Mouse (Mus musculus) hindbrain, postnatal 0 days (tissue): ENCODE data around the gene Fbxl12. TPM values are rescaled to one million over a fixed set of nuclear protein-coding genes. Genes with fewer than 3 reads are reported as not detected.
A peak's percentile ranks its signal among the peaks of the same experiment; 100 is the strongest.

Experiments
- ATAC-seq: fragments of 200-750 bp; cut with Nextera tagmentation; 2 replicates; pipeline ENCODE4 v1.8.0; 2017; ENCODE audit warnings: mild to moderate bottlenecking, moderate TSS enrichment, moderate library complexity
- DNase-seq: peaks from one replicate; pipeline ENCODE4 v3.0.0-alpha.2; 2015; ENCODE audit warnings: low spot score
- H3K27ac ChIP-seq: fragments of 300-500 bp; sonication (generic); 2 replicates; pipeline ENCODE4 v1.5.1; 2014; ENCODE audit warnings: mild to moderate bottlenecking
- H3K27me3 ChIP-seq: fragments of 300-500 bp; sonication (generic); 2 replicates; pipeline ENCODE4 v1.6.1; 2014; ENCODE audit warnings: low read length, mixed read lengths; ENCODE audit not compliant: insufficient read depth
- H3K36me3 ChIP-seq: fragments of 300-500 bp; sonication (generic); 2 replicates; pipeline ENCODE4 v1.6.1; 2014; ENCODE audit warnings: low read length, mixed read lengths; ENCODE audit not compliant: insufficient read depth
- H3K4me1 ChIP-seq: fragments of 300-500 bp; sonication (generic); 2 replicates; pipeline ENCODE4 v1.6.1; 2014; ENCODE audit warnings: antibody characterized with exemption, low read length, mixed read lengths; ENCODE audit not compliant: insufficient read depth
- H3K4me2 ChIP-seq: fragments of 300-500 bp; sonication (generic); 2 replicates; pipeline ENCODE4 v1.6.1; 2014; ENCODE audit warnings: low read depth, mild to moderate bottlenecking, low read length, moderate library complexity, mixed read lengths
- H3K4me3 ChIP-seq: fragments of 300-500 bp; sonication (generic); 2 replicates; pipeline ENCODE4 v1.5.1; 2014; ENCODE audit warnings: low read length
- H3K9ac ChIP-seq: fragments of 300-500 bp; sonication (generic); replicated peaks from 2 replicates; pipeline ENCODE4 v1.6.1; 2014; ENCODE audit warnings: mild to moderate bottlenecking, low read length, moderate library complexity, mixed read lengths
- H3K9me3 ChIP-seq: fragments of 300-500 bp; sonication (generic); 2 replicates; pipeline ENCODE4 v1.6.1; 2016; ENCODE audit warnings: low read length, mixed read lengths
- CTCF ChIP-seq: IDR thresholded peaks from 2 replicates; pipeline ENCODE4 v1.5.1; 2016; ENCODE audit warnings: antibody characterized with exemption, control low read depth, low read depth
- WGBS: fragments of 180-500 bp; shearing (Covaris S2); extraction: QIAGEN DNeasy Blood & Tissue Kit; methylation state at CpG from one replicate; pipeline ENCODE4 v1.1.7; 2014; 5-methylcytosine and 5-hydroxymethylcytosine counted together
- polyA plus RNA-seq: library from polyadenylated mRNA; unstranded; fragments of >200 nt; fragmentation: Nextera tagmentation; extraction: Ambion mirVana; gene quantifications from 2 replicates; pipeline ENCODE4 v1.2.1, GENCODE M21; 2015
- total RNA-seq: library from RNA; depleted of rRNA; stranded (reverse); fragments of >200 nt; gene quantifications from 2 replicates; pipeline ENCODE4 v1.2.3, GENCODE M21; 2014

Fbxl12 gene
- total and polyA plus RNA-seq, 2 experiments from 2014 or later, result 11.4 to 18.8 TPM

DNA sequence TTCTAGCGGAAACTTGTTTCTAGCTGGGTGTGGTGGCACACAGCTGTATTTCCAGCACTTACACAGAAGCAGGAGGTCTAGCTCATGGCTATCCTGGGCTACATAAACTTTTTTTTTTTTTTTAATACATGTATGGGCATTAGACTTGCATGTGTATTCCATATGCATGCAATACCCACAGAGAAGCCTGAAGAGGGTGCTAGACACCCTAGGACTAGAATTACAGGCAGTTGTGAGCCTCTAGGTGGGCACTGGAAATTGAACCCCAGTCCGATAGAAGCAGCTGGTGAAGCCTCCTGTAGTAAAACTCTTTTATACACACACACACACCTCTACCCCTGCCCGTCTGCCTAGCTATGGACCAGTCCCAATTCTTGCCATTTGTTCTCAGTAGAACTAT lies 9.3 kb upstream of the Fbxl12 start:
- peak; percentile 24; the same call in 1 of the 2 replicates for TF ChIP-seq CTCF
- no peak overlapping the region for H3K4me3 ChIP-seq
- no peak overlapping the region for H3K27ac ChIP-seq
- 91% methylated on average over 3 of the region's 3 CpGs for WGBS
- H3K36me3 ChIP-seq, result peaks cover 26% of the 10 kb centered on the region
- no peak for ATAC-seq
- H3K27me3 ChIP-seq, result no peaks in the 10 kb centered on the region
- H3K9ac ChIP-seq, result no peak overlapping the region
- no peaks in the 10 kb centered on the region for H3K9me3 ChIP-seq
- peaks cover 18% of the 10 kb centered on the region for H3K4me1 ChIP-seq
- no peak overlapping the region; the same call in 1 of the 2 replicates for H3K4me2 ChIP-seq
- DNase-seq, result no peak

GRCm38 (mm10) chr9:20652260-20652658 lies 7.7 kb upstream of the Fbxl12 start:
- 0% methylated on average over 25 of the region's 25 CpGs for WGBS
- H3K9ac ChIP-seq, result peak overlapping the region; percentile 79
- peaks cover 15% of the 10 kb centered on the region for H3K36me3 ChIP-seq
- ATAC-seq (peak; percentile 11; the same call in 1 of the 2 replicates), DNase-seq (peak; percentile 21)
- no peaks in the 10 kb centered on the region for H3K9me3 ChIP-seq
- no peaks in the 10 kb centered on the region for H3K27me3 ChIP-seq
- peaks cover 18% of the 10 kb centered on the region for H3K4me1 ChIP-seq
- peak overlapping the region; percentile 66; the same call in 1 of the 2 replicates for H3K27ac ChIP-seq
- H3K4me3 ChIP-seq, result peak overlapping the region; percentile 81
- no peak; the same call in 1 of the 2 replicates for TF ChIP-seq CTCF
- H3K4me2 ChIP-seq, result peak overlapping the region; percentile 70

- peaks cover 15% of the 10 kb centered on the region for H3K36me3 ChIP-seq
- peak within 1 kb of the TSS; percentile 70 for H3K4me2 ChIP-seq
- H3K27ac ChIP-seq, result peak within 1 kb of the TSS; percentile 66
- H3K4me3 ChIP-seq, result peak within 1 kb of the TSS; percentile 81
- ATAC-seq, result peak; percentile 99
- under 1% methylated on average over 44 of the region's 45 CpGs for WGBS
- H3K9me3 ChIP-seq, result no peaks in the 10 kb centered on the region
- H3K4me1 ChIP-seq, result peaks cover 18% of the 10 kb centered on the region
- DNase-seq, result peak; percentile 99
- H3K27me3 ChIP-seq, result no peaks in the 10 kb centered on the region
- TF ChIP-seq CTCF, result peak; percentile 5; the same call in 1 of the 2 replicates
- H3K9ac ChIP-seq, result peak within 1 kb of the TSS; percentile 79
These were observed 7.2 kb upstream of the Fbxl12 start, which contains the start of gene Pin1 for GRCm38 (mm10) chr9:20651602-20652259. Gene Pin1, plus strand, starts transcription at chr9:20652095.

DNA sequence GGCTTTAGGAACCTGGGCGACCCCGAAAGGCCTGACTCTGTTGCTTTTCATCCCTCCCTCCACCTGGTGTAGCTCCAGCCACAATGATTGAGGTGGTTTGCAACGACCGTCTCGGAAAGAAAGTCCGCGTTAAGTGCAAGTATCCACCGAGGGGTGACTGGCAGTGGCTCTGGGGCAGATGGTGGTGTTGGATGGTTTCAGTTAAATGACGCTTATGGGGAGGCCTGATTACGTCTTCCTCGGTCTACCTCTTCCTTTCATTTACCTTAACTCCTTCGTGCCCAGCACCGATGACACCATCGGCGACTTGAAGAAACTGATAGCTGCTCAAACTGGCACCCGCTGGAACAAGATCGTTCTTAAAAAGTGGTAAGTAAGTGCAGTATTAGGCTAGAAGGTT lies 554 bp upstream of the Fbxl12 start:
- DNase-seq (peak; percentile 25), ATAC-seq (no peak)
- H3K27me3 ChIP-seq, result no peaks in the 10 kb centered on the region
- H3K9me3 ChIP-seq, result no peaks in the 10 kb centered on the region
- peak overlapping the region; percentile 64 for H3K4me3 ChIP-seq
- no peak for TF ChIP-seq CTCF
- H3K4me1 ChIP-seq, result peaks cover 8% of the 10 kb centered on the region
- H3K4me2 ChIP-seq, result peak overlapping the region; percentile 91
- H3K36me3 ChIP-seq, result peaks cover 11% of the 10 kb centered on the region; the same call in 1 of the 2 replicates
- peak overlapping the region; percentile 86 for H3K27ac ChIP-seq
- 4% methylated on average over 17 of the region's 17 CpGs for WGBS
- peak overlapping the region; percentile 83 for H3K9ac ChIP-seq

DNA sequence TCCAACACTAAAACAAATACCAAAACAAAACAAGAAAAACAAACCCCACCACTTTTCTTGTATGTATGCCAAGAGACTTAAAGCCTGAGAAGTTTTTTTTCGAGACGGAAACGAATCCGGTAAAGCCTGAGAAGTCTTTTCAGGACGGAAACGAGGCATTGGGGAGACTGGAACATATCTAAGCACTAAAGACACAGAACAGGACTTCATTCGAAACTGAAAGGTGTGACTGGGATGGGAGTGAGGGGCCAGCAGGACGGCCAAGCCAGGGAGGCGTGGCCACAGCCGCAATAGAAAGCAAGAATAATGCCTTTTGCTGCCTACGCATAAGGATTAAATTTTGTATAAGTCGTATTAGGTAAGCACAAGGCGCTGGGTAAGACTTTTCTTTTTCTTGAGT lies 786 bp downstream of the Fbxl12 start:
- Histone ChIP-seq H3K27me3 (no peaks in the 10 kb centered on the region), H3K4me3 (peak overlapping the region; percentile 64), H3K36me3 (peaks cover 8% of the 10 kb centered on the region), H3K9me3 (no peaks in the 10 kb centered on the region), H3K9ac (peak overlapping the region; percentile 83), H3K27ac (peak overlapping the region; percentile 86), H3K4me1 (peaks cover 8% of the 10 kb centered on the region), H3K4me2 (peak overlapping the region; percentile 91)
- WGBS, result 10% methylated on average over 13 of the region's 13 CpGs
- DNase-seq (no peak), ATAC-seq (no peak)
- no peak for TF ChIP-seq CTCF

DNA sequence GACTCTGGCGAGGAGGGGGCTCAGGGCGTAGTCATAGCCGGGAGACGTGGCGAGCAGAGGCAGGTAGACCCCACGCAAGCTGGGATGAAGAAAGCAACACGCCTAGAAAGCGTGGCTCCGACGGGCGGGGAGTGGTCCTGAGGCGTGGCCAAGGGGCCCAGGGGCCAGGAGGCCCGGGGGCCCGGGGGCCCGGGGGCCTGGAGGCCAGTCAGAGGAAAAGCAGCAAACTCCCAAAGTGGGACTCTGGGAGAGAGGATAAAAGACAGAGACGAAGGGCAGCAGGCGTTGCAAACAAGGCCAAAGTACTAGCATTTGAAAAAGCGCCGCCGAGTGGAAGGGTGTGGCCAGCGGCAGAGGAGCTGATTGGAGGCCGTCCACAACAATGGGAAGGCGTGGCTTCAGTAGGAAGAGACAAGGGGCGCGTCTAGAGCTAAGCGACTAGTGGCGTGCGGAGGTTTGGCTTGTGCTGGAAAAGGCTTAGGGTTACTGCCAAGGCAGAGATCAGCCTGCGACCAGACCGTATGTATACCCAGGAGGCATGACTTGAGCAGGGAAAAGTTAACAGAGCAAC lies 1.6 kb downstream of the Fbxl12 start:
- peak; percentile 33; the same call in 1 of the 2 replicates for TF ChIP-seq CTCF
- WGBS, result under 1% methylated on average over 30 of the region's 30 CpGs
- Histone ChIP-seq H3K36me3 (peaks cover 16% of the 10 kb centered on the region), H3K9ac (peak overlapping the region; percentile 83), H3K4me2 (peak overlapping the region; percentile 91), H3K4me3 (peak overlapping the region; percentile 64), H3K9me3 (no peaks in the 10 kb centered on the region), H3K4me1 (peaks cover 8% of the 10 kb centered on the region), H3K27ac (peak overlapping the region; percentile 86), H3K27me3 (no peaks in the 10 kb centered on the region)
- DNase-seq, result peak; percentile 91
- peak; percentile 70 for ATAC-seq
